Mouse (Mus musculus) forebrain, postnatal 0 days (tissue): ENCODE results near the gene Gba2. TPM values are rescaled to one million over a fixed set of nuclear protein-coding genes. Genes with fewer than 3 reads are reported as not detected.

Source experiments
- ATAC-seq: fragments of 200-750 bp; cut with Nextera tagmentation; 2 replicates; pipeline ENCODE4 v1.8.0; 2017; ENCODE audit warnings: mild to moderate bottlenecking, moderate library complexity
- DNase-seq: peaks from one replicate; pipeline ENCODE4 v3.0.0-alpha.2; 2015
- H3K27ac ChIP-seq: fragments of 300-500 bp; sonication (generic); 2 replicates; pipeline ENCODE4 v1.5.1; 2014; ENCODE audit warnings: low read depth, mild to moderate bottlenecking, antibody characterized with exemption, low read length, moderate library complexity, mixed read lengths
- H3K27me3 ChIP-seq: fragments of 300-500 bp; sonication (generic); 2 replicates; pipeline ENCODE4 v1.6.1; 2014; ENCODE audit warnings: mild to moderate bottlenecking, low read length, mixed read lengths; ENCODE audit not compliant: insufficient read depth
- H3K36me3 ChIP-seq: fragments of 300-500 bp; sonication (generic); 2 replicates; pipeline ENCODE4 v1.6.1; 2014; ENCODE audit warnings: mild to moderate bottlenecking, moderate library complexity; ENCODE audit not compliant: insufficient read depth
- H3K4me1 ChIP-seq: fragments of 300-500 bp; sonication (generic); 2 replicates; pipeline ENCODE4 v1.6.1; 2014; ENCODE audit warnings: antibody characterized with exemption; ENCODE audit not compliant: insufficient read depth
- H3K4me2 ChIP-seq: fragments of 300-500 bp; sonication (generic); 2 replicates; pipeline ENCODE4 v1.6.1; 2014; ENCODE audit warnings: low read depth, mild to moderate bottlenecking, moderate library complexity
- H3K4me3 ChIP-seq: fragments of 300-500 bp; sonication (generic); 2 replicates; pipeline ENCODE4 v1.5.1; 2014; ENCODE audit warnings: low read depth, low read length, mixed read lengths
- H3K9ac ChIP-seq: fragments of 300-500 bp; sonication (generic); 2 replicates; pipeline ENCODE4 v1.6.1; 2014; ENCODE audit warnings: mild to moderate bottlenecking
- H3K9me3 ChIP-seq: fragments of 300-500 bp; sonication (generic); 2 replicates; pipeline ENCODE4 v1.6.1; 2016; ENCODE audit warnings: low read length
- CTCF ChIP-seq: sonication (generic); IDR thresholded peaks from 2 replicates; pipeline ENCODE4 v1.5.1; 2016; ENCODE audit warnings: antibody characterized with exemption, control low read depth, low read depth
- WGBS: fragments of 180-500 bp; shearing (Covaris S2); extraction: QIAGEN DNeasy Blood & Tissue Kit; methylation state at CpG from one replicate; pipeline ENCODE4 v1.1.7; 2014; 5-methylcytosine and 5-hydroxymethylcytosine counted together
- polyA plus RNA-seq: library from polyadenylated mRNA; unstranded; fragments of >200 nt; fragmentation: Nextera tagmentation; extraction: Ambion mirVana; gene quantifications from 2 replicates; pipeline ENCODE4 v1.2.1, GENCODE M21; 2015
- total RNA-seq: library from RNA; depleted of rRNA; stranded (reverse); fragments of >200 nt; gene quantifications from 2 replicates; pipeline ENCODE4 v1.2.3, GENCODE M21; 2014; rRNA removed

Gene Gba2
- total RNA-seq (31.6 and 37.7 TPM in 2 replicates), polyA plus RNA-seq (45.4 and 45.5 TPM in 2 replicates)

- Histone ChIP-seq H3K27ac (peak within 1 kb of the TSS; percentile 85), H3K4me3 (peak within 1 kb of the TSS; percentile 86), H3K4me2 (peak within 1 kb of the TSS; percentile 88), H3K9me3 (no peaks in the 10 kb centered on the region), H3K36me3 (peaks cover 38% of the 10 kb centered on the region), H3K27me3 (no peaks in the 10 kb centered on the region), H3K9ac (peak within 1 kb of the TSS; percentile 89), H3K4me1 (peaks cover 33% of the 10 kb centered on the region)
- WGBS: under 1% methylated on average over 73 of the region's 76 CpGs
- peak; percentile 91 for ATAC-seq
- DNase-seq: peak; percentile 84
- TF ChIP-seq CTCF: peak; percentile 32; the same call in 1 of the 2 replicates
Observed at GRCm38 (mm10) chr4:43578376-43579204, at the start of gene Gba2, which contains the start of gene Rgp1. Gene Gba2 (minus strand): TSS chr4:43578873. Gene Rgp1 (plus strand): TSS chr4:43578715.

- no peak for ATAC-seq
- WGBS: 92% methylated on average over 4 of the region's 4 CpGs
- Histone ChIP-seq H3K27me3 (no peaks in the 10 kb centered on the region), H3K4me1 (no peaks in the 10 kb centered on the region), H3K9me3 (no peaks in the 10 kb centered on the region), H3K36me3 (no peaks in the 10 kb centered on the region), H3K9ac (no peak overlapping the region), H3K4me2 (no peak overlapping the region), H3K27ac (no peak overlapping the region), H3K4me3 (no peak overlapping the region)
- DNase-seq: no peak
- no peak for TF ChIP-seq CTCF
Observed at GRCm38 (mm10) chr4:43620146-43620778, 41.6 kb upstream of the Gba2 start.

GRCm38 (mm10) chr4:43613060-43613730 is 34.5 kb upstream of the Gba2 start:
- no peak overlapping the region for H3K4me3 ChIP-seq
- H3K9ac ChIP-seq: no peak overlapping the region
- 62% methylated on average over 3 of the region's 3 CpGs for WGBS
- H3K9me3 ChIP-seq: no peaks in the 10 kb centered on the region
- H3K36me3 ChIP-seq: no peaks in the 10 kb centered on the region
- H3K4me2 ChIP-seq: no peak overlapping the region
- no peak for TF ChIP-seq CTCF
- no peaks in the 10 kb centered on the region for H3K4me1 ChIP-seq
- no peaks in the 10 kb centered on the region for H3K27me3 ChIP-seq
- ATAC-seq: no peak
- DNase-seq: no peak
- H3K27ac ChIP-seq: no peak overlapping the region

GRCm38 (mm10) chr4:43612534-43612933 is 33.9 kb upstream of the Gba2 start:
- WGBS: 66% methylated on average over 10 of the region's 10 CpGs
- ATAC-seq: no peak
- Histone ChIP-seq H3K9ac (no peak overlapping the region), H3K4me1 (no peaks in the 10 kb centered on the region), H3K4me2 (no peak overlapping the region), H3K27ac (no peak overlapping the region), H3K36me3 (no peaks in the 10 kb centered on the region), H3K9me3 (no peaks in the 10 kb centered on the region), H3K27me3 (no peaks in the 10 kb centered on the region), H3K4me3 (no peak overlapping the region)
- TF ChIP-seq CTCF: no peak
- no peak for DNase-seq

DNA sequence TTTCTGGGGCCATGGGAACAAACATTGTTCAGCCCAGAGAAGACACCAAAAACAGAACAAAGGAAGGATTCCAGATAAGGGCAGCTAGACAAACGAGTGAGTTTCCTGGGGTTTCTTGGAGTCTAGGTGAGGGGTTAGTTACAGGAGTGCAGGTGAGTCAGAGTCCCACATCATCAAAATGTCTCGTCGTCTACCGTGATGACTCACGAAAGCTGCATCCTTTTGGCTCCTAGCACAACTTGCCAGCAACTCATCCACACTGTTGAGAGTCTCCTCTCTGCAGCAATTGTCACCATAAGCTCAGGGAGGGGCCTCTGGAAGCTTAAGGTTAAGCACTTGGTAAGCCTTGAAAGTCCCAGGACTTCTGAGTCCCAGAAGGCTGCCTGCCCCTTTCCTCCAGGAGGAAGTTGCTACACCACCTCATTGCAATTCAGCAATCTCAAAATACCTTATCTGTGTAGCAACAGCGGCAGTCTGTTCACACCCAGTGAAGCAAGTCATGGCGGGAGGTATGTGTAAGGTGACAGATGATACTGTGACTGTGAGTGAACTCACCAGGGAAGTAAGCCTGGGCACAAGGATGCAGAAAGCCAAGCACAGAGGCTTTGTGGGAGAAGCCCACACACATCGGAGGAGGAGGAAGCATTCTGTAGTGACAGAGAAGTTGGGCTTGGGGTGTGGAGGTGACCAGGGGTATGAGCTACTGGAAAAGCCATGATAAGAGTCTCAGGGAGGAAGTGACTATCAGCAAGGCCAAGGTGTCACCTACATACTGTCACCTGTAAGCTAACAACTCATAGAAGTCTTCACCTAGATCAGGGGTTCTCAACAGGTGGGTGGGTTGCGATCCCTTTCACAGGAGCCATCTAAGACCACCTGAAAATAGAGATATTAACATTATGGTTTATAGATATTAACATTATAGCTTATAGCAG is 26.3 kb upstream of the Gba2 start:
- H3K27me3 ChIP-seq: no peaks in the 10 kb centered on the region
- no peaks in the 10 kb centered on the region for H3K36me3 ChIP-seq
- no peak overlapping the region for H3K4me3 ChIP-seq
- TF ChIP-seq CTCF: no peak
- H3K4me2 ChIP-seq: no peak overlapping the region
- ATAC-seq (no peak), DNase-seq (no peak)
- no peaks in the 10 kb centered on the region for H3K9me3 ChIP-seq
- no peaks in the 10 kb centered on the region for H3K4me1 ChIP-seq
- H3K9ac ChIP-seq: no peak overlapping the region
- H3K27ac ChIP-seq: no peak overlapping the region
- WGBS: 84% methylated on average over 9 of the region's 9 CpGs

GRCm38 (mm10) chr4:43604099-43604498 is 25.4 kb upstream of the Gba2 start:
- Histone ChIP-seq H3K4me3 (no peak overlapping the region), H3K9ac (no peak overlapping the region), H3K27ac (no peak overlapping the region), H3K36me3 (no peaks in the 10 kb centered on the region), H3K4me1 (no peaks in the 10 kb centered on the region), H3K9me3 (no peaks in the 10 kb centered on the region), H3K4me2 (no peak overlapping the region), H3K27me3 (no peaks in the 10 kb centered on the region)
- no peak for TF ChIP-seq CTCF
- ATAC-seq (no peak), DNase-seq (no peak)
- 71% methylated on average over 3 of the region's 3 CpGs for WGBS
